Mouse (Mus musculus): ENCODE results near the gene Gm11213.
A peak's percentile ranks its signal among the peaks of the same experiment; 100 is the strongest.

The Gm11213 gene

DNA sequence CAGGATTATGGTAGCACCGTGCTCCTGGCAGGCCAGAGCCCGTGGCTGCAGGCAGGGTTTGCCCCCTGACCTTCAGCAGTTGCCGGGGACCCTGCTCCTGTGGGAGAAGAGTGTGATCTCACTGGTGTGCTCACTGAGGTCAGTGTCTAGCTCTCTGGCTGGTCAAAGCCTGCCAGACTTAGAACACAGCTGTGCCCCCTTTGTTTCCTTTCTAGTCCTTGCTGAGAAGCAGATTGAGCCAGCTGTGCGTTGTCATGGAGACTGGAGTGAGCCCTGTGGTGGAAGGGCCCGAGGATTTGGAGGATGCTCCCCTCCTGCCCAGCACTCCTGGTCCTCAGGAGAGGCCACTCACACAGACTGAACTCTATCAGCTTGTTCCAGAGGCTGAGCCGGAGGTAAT is 25.0 kb downstream of the Gm11213 start:
- DNase-seq (ENCODE audit: extremely low spot score, low spot score) = peak; percentile 49

DNA sequence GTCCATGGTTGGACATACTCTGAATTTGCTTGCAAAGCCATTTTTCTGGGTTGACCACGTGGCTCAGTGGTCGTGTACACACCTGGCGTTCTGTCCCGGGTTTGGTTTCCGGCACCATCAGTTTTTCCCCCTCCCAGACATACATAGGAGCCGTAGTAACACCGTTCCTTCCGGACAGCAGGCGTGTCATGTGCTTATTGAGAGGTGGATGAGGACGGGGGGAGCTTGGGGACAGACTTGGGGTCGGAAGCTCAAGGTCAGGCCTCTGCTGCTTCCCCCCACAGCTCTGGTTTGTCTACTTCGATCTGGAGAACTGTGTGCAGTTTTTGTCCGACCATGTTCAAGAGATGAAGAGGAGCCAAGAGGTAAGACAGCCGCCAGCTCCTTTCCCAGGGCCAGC is 25.4 kb downstream of the Gm11213 start:
- DNase-seq (ENCODE audit: extremely low spot score, low spot score) = no peak

DNA sequence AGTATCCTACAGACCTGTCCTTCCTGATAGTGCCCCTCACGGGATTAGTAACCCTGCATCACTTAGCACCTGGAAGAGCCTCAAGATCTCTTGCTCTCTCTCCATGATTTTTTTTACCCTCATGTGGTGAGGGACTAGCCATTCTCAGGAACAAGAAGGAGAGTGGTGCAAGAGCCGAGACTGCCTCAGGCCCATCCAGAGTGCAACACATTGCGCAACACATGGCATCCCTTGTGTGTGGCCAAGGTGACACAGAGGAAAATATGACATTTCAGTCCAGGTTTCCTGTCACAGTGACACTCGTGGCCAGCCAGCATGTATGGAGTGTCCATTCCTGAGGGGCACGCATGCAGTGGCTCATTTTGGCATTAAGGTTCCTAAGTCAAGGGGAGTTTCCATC is 32.4 kb downstream of the Gm11213 start:
- DNase-seq (ENCODE audit: extremely low spot score, low spot score) = no peak

DNA sequence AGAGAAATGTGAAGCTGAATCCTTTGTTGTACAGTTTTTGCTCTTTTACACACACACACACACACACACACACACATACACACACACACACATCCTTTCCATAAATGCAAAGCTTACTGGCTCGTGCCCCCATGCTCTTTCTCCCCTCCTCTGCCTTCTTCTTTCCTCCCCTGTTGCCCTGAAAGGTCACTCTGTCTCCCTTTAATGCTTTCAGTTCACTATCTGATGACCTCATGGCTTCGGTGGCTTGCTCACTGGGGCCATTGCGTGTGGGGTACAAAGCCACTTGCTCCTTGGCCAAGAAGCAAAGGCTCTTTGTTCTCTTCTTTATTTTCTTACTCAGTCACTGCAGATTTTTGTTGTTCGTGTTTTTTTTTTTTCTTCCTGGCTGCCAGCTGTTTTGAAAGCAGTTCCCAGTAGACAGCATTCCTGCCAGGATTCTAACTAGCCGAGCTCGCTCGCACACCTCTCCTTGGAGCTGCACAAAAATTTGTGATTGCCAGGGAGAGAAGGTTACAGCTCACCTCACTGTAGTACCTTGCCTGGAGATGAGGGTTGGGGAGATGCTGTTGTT is 34.8 kb downstream of the Gm11213 start:
- DNase-seq (ENCODE audit: extremely low spot score, low spot score) = no peak

DNA sequence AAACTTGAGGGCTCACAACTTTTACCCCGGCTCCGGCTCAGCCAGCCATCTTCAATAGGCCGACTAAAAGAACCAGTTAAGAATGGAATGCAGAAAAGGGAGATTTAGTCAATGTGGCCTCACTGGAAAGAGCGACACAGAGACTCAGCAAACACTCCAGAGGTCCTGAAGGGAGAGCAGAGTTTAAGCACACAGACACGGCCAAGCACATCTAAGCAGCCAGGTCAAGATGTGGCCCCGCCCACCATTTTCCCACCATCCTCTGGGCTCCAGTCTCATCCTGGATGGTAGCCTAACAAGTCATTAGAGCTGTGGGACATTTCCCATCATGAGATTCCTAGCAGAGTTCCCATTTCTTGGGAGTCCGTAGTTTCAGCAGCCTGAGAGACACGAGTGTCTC is 35.7 kb downstream of the Gm11213 start:
- no peak for DNase-seq (ENCODE audit: extremely low spot score, low spot score)

DNA sequence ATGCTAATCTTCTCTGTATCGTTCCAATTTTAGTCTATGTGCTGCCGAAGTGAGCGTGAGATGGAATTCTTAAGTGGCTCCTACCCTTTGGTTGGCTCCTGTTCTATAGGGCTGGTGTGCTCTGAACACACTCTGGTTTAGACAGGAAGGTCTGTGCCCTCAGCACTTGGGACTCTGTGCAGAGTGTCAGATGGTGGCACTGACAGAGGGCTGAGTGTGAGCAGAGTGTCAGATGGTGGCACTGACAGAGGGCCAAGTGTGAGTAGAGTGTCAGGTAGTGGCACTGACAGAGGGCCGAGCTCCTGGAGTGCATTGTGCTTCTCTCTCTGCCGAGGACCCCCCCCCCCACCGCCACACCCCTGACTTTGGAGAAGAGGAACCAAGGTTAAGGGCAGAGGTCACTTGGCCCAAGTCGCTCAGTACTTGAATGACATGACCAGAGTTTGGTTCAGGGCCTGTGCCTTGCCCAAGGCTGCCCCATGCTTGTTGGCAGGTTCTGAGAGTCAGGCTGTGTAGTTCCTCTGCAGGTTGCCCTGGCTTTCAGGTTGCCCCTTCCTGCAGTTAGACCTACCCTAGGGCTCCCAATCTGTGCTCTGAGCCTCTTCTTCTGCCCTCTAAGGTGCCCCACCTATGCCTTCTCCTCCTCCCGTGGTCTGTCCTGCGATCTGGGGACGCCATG is 37.2 kb downstream of the Gm11213 start:
- no peak for DNase-seq (ENCODE audit: extremely low spot score, low spot score)

DNA sequence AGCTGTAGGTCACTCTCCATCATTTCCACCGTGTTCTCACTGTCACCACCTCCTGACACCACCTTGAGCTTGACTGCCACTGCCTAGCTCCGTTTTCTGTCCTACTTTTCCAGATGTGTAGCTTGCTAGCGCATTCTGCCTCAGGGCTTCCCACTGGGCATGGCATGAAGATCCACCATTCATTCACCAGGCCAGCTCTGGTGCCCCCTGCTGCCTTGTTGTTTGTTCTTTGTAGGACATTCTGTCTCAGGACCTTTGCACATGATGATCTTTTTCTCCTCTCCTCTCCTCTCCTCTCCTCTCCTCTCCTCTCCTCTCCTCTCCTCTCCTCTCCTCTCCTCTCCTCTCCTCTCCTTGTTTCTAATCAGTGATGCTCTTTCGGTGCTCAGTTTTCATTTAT is 42.3 kb downstream of the Gm11213 start:
- DNase-seq (ENCODE audit: extremely low spot score, low spot score) = no peak

DNA sequence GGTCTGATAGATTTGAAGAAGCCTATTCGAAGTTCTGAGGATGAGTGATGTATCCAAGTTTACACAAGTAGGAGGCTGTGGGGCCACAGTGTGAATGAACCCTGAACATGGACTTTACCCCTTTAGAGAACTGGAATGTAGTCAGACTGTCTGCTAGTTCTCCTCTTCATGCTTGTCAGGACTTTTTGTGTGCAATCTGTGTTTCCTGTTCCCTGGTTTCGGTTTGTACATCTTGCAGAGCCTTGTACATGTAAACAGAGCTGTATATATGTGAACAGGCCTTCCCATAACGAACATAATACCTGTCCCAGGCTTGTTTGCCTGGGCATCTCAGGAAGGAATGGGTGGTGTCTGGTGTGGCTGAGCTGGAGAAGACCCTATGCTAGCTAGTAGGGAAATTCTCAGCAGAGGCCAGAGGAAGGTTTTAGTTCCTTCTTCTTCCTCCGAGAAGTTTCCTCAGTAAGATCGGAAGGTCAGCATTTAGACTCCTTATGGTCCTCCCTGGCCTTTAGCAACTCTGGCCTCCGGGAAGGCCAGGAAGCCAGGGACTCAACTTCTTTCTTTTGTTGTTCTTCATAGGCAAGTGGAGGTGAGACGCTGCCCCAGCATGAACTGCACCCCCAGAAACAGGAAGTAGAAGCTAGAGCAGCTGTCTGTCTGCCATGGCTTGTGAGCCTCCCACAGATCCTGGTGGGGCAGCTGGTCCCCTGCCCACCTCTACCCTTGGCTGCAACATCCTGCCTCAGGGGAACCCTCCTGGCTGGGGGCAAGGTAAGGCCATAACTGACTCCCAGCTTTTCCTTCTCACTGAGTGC is 43.0 kb downstream of the Gm11213 start:
- no peak for DNase-seq (ENCODE audit: extremely low spot score, low spot score)

DNA sequence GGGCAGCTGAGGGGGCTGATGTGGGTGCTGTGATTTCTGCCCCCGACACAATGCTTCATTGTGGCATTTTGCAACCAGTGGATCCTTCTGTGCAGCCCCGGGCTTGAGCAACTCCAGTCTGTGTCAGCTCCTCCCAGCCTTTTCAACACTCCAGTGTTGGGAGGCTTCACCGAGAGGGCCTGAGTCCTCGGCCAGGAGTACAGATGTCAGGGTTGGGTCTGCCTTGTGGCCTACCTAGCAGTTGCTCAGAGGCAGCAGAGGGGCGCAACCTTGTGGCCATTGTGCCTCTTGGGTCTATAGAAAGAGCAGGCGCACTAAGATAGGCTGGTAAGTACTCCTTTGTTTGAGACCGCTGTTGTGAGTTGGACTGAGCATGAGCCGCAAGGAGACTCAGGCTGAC is 45.0 kb downstream of the Gm11213 start:
- DNase-seq (ENCODE audit: extremely low spot score, low spot score) = no peak

DNA sequence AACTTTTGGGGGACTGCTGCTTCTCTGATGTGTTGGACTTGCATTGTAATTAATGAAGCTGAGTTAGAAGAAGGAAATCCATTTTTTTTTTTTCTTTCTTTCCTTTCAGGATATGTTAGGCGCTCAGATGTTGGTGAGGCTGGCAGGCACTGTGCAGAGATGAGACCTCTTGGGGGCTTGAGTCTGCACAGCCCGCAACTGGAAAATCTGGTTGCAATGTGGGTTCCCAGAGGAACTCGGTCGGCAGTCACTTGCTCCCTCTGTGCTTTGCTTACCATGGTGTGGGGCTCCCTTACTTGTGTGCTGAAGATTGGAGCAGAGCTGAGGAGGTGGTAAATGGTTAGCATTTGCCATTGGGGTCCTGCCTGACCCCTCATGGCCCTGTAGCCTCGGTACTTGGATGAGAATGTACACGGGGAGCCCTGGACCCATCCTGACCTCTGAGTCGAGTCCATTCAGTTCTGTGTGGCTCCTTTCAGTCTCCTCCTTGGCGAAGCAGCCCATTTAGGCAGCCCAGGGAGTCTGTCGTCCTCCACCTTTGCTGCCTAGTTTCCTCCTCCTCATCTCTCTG is 45.8 kb downstream of the Gm11213 start:
- DNase-seq (ENCODE audit: extremely low spot score, low spot score) = peak; percentile 33

DNA sequence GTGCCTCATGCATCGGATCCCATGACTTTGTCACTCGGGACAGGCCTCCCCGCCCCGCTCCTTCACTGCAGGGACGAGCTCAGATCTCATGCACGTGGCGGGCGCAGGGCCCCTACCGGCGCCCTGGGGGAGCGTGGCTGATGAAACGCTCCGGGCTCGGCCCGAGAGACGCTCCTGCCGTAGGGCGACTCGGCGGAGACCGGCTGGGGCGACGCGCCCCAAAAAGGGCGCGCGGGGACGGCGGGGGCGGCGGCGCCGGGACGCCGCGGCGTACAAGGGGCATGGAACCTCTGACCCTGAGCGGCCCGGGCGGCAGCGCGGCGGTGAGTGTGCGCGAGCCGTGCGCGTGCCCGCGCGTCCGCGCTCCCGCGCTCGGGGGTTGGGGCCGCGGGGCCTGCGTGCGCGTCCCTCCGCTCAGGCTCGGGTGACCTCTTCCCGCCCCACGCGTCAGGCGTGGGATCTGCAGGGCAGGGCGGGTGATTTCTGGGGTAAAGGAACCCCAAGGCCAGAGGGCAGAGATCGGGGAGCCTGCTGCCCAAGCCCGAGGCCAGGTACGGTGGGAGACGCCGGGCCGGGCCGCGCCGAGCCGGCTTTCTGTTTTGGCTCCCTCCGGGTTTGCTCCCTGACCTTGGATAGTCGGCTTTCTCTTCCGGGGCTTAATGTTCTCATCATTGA is 46.5 kb downstream of the Gm11213 start, which contains the start of gene Tmem268:
TSS of gene Tmem268 (plus strand) at position 375 of the 675 bp plus-strand sequence.
- peak; percentile 85 for DNase-seq (ENCODE audit: extremely low spot score, low spot score)

DNA sequence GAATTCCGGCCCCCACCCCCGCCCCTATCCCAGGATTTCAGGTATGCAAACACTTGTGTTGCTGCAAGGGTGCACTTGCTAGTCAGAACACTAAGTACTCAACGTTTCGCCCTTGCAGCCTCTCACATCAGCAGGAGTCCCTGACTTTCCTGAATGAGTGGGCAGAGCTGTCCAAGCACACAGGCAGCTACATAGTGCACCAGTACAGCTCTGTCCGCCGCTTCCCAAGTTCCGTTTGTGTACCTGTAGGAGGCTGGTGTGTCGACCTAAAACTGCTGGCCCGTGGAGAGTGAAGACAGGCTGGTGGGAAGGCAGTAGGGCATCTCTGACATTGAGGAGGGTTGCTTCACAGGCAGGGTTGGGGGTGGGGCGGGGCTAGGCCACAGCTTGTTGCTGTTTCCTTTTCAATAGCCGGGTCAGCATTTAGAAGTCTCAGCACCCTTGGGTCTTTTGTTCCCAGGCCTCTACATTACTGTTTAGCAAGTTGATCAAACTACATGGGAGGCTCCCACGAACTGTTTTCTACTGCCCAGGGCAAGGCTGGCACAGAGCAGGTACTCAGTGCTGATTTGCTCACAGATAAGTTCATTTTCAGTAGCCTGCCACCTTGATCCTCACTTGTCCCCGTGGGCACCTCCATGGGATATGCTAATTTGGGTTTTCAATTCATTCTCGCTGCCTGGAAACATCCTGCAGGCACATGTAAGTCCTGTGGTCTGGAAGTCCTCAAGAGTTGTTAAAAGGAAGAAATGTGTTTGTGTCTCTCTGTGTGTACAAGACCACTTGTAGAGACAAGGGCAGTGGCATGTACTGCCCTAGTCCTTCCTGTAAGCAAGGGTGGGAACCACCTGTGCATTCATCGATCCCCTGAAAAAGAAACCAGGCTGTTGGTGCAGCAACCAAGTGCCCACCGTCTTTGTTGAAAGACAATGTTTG is 47.7 kb downstream of the Gm11213 start:
- DNase-seq (ENCODE audit: extremely low spot score, low spot score) = peak; percentile 30

DNA sequence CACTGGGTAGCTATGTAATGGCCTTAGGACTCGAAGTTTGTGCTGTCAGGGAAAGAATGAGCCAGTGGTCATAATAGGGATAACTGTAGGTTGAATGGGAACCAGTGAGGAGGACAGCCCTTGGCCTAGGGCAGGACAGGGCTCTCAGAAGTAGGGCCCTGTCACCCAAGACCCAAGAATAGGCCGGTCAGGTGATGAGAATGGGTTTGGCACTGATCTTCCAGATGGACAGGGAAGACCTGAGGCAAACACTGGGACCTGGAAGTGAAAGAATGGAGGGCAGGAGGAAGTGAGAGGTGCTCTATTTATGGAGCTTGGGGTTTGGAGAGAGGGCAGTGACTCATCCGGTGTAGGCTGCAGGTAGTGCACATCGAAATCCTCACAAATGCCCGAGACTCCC is 48.4 kb downstream of the Gm11213 start:
- no peak for DNase-seq (ENCODE audit: extremely low spot score, low spot score)

DNA sequence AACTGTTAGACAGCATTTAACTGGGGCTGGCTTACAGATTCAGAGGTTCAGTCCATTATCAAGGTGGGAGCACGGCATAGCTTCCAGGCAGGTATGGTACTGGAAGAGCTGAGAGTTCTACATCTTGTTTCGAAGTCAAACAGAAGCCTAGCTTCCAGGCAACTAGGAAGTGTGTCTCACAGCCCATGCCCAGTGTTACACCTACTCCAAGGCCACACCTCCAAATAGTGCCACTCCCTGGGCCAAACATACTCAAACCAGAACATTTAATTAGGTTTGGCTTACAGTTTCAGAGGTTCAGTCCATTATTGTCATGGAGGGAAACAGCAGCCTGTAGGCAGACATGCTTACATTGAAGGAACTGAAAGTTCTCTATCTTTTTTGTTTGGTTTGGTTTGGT is 50.0 kb downstream of the Gm11213 start:
- DNase-seq (ENCODE audit: extremely low spot score, low spot score) = no peak

DNA sequence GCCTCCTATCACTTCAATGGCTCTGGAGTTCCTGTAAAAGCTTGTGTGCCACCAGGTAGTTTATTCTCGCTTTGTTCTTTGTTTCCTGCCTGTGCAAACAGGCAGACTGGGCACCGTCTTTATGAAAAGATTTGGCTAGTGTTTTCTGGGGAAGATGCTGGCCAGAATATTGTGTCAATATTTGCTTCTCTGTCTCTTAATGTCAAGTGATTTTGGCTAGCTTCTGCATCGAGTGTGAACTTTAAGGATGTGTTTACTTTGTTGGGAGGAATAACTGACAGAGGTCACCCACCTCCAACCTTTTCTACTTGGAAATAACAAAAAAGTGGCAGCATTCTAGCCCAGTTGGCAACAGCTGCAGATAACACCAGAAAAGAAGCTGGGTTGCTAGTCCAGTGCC is 50.4 kb downstream of the Gm11213 start:
- DNase-seq (ENCODE audit: extremely low spot score, low spot score) = no peak

DNA sequence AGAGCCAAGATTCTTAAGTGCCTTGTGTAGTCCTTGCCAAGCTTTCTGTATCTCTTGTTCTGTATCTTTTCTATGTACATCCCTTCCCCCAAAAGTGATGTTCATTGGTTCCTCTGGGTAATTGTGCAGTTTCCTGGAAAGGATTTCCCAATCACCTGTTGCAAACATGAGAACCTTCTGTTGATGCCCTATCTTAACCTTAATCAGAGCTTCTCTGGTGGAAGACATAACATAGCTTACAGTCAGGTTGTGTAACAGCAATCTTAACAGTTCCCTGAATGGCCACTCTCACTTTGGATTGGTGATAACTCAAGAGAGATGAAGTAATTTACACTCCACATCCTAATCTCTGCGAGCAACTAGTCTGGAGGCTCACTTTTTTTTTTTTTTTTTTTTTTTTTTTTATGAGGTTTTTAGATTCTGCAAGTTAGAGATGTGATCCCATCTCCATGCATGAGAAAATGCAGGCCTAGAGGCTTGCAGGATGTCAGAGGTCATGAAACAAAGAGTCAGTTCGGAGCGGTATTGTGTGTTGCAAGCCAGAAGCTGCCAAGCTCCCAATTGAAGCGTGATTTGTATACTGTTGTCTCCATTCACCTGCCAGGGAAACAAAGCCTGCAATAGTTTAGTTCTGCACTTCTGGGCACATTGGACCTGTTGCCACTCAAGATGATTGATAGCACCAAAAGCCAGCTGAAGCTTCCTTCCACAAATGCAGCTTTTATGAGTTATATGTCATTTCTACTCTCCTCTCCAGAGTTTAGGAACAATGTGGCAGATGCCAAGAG is 51.1 kb downstream of the Gm11213 start:
- DNase-seq (ENCODE audit: extremely low spot score, low spot score) = peak; percentile 27

DNA sequence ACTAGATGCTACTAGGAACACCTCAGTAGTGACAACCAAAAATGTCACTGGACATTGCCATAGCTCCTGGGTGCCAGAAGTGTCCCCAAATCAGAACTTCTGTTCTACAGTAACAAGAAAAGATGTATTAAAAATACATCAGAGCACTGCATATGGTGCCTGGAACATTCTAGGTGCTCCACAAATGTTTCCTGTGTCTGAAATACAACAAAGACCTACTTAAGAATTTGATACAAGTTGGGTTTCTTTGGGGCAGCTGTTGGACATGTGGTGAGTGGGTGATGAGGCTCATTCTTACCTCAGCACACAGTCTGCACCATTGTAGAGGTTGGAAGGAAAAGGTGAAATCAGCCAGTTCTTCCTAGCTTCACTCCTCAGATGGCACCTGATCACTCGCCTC is 52.2 kb downstream of the Gm11213 start:
- no peak for DNase-seq (ENCODE audit: extremely low spot score, low spot score)

DNA sequence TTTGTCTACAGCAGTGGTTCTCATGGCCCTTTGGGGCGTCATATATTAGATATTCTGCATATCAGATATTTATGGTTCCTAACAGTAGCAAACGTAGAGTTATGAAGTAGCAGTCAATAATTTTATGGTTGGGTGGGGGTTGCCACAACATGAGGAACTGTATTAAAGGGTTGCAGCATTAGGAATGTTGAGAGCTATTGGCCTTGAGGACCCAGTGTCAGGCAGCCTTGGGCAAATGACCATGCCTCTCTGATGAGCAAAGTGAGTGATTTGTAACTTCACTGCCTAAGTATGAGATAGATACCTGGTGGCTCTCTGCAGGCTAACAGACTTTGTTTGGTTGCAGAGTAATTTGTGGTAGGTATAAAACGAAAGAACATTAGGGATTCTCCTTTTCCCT is 54.2 kb downstream of the Gm11213 start:
- no peak for DNase-seq (ENCODE audit: extremely low spot score, low spot score)

DNA sequence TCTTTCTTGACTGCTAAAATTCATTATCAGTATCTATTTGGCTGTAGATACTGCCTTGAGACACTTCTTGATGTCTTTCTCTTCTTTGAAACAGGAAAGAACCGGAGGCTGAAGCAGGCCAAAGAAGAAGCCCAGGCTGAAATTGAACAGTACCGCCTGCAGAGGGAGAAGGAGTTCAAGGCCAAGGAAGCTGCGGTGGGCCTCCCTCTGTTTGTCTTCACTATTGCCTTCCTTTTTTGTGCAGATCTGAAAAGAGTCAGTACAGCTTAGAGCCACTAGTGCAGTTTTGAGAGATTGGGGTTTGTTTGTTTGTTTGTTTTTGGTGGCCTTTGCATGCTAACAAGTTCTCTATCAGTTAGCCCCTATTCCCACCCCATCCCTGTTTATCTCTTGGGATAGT is 56.6 kb downstream of the Gm11213 start:
- DNase-seq (ENCODE audit: extremely low spot score, low spot score) = no peak

DNA sequence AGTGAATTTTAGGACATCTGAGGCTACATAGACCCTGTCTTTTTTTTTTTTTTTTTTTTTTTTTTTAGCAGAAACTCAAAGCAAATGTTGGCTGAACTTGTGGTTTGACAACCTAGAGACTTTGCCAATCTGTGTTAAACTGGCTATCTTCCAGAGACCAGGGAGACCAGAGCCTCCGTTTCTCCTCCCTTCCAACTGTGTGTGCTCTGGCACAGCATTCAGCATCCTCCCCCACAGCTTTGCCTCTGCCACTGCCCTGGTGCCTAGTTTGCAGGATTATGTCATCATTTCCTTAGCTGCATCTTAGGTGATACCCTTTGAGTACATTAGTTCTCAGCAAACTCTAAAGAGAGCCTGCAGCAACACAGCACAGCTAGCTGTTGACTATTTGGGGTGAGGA is 57.3 kb downstream of the Gm11213 start:
- no peak for DNase-seq (ENCODE audit: extremely low spot score, low spot score)

Data from neural tube, embryonic 10.5 days (tissue).